Mouse (Mus musculus) olfactory bulb, adult 2 months (tissue): ENCODE data around the gene Gucd1.

Experiments
- CTCF ChIP-seq: fragments of 200-500 bp; IDR thresholded peaks from 2 replicates; pipeline ENCODE4 v1.5.1; 2012; ENCODE audit warnings: low read depth, mild to moderate bottlenecking, low read length, moderate library complexity; ENCODE audit not compliant: insufficient read depth
- POLR2A ChIP-seq: fragments of 200-500 bp; IDR thresholded peaks from 2 replicates; pipeline ENCODE4 v1.6.1; 2012; ENCODE audit warnings: mild to moderate bottlenecking, low read depth, low read length, moderate library complexity; ENCODE audit not compliant: insufficient read depth

GRCm38 (mm10) chr10:75445030-75445429, 72.7 kb downstream of the Gucd1 start:
- TF ChIP-seq CTCF = no peak
- TF ChIP-seq POLR2A = no peak
